Mouse (Mus musculus): Measurements from ENCODE around the gene Gm45808.
"Not testable (repeated sequence)": the region's sequence is repeated elsewhere in the genome, so short reads cannot be mapped to it uniquely, and the experiment has no call there.

The Gm45808 gene

DNA sequence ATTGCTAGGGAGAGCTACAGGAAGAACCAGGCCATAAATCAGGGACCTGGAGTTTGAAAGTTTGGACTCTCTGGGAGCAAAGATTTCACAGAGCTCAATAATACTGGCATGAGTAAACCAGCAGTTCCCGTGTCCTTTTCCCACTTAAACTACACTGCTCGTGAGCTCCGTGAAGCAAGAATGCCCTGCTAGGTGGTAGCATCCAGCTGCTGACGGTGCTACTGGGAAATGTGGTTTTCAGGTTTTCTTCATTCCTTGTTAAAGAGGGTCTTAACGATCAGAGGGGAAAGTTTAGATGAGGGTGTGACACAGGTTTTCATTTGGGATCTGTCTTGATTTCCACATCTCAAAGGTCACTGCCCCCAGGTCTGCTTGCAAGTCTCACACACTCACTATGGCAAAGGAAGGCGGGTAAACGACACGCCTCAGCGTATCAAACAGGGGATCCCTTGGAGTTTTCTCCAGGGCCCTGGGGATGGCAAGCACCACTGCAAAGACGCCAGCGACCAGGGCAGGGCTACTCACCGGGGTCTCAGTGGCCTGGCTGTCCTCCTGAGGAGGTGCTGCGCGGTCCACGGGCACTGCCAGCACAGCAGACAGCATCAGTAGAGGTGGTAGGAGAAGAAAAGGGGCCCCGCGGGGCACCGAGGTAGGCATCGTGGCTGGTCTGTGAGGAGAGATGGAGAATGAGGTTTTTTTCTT, 22.7 kb upstream of the Gm45808 start:
- DNase-seq (ENCODE audit: low read depth): no peak

DNA sequence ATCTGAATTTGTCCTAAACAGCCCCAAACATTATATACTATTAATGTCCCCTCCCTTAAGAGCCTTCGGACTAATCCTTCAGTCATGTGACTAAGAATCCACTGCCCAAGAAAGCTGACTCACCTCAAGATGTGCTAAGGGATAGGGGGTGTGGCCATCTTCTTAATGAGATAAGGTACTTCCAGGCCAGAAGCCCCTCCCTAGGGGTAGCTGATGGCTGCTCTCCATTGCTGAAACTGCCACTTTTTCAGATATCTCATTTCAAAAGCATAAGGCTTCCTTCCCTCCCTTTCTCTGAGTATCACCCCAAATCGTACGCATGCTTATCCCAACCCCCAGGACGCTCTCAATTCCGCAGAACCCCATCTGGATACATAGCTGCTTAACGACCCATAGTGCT, 21.9 kb upstream of the Gm45808 start:
- DNase-seq (ENCODE audit: low read depth): no peak

DNA sequence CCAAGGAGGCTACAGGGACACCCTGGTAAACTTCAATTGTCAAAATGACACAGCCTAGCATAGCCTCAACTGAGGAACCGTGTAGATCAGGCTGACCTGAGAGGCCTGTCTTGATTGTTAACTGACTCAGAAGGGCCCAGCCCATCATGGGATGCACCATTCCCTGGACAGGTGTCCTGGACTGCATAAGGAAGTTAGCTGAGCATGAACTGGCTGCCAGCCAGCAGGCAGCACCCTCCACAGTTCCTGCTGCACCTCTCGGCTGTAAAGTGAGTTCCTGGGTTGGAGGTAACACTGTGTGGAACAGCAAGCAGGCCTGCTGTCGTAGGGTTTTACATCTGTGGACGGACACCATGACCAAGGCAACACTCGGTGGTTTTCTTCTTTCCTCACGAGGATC, 21.0 kb upstream of the Gm45808 start:
- DNase-seq (ENCODE audit: low read depth): no peak

DNA sequence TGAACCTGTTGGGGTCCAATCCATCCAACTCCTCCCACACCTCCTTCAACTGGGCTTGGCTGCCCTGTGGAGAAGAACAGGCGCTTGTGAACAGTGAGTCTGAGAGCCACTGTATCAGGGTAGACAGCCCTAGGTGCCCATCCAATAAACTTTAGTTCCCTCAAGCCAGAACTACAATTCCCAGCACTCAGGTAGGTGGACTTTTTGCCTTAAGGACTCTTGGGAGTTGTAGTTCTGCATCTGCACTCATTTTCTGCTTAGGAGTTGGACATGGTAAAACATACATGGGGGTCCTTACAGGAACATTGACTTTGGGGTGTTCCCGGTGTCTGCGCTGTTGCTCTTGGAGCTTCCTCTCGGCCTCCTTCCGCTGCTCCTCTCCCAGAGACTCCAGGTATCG, 11.8 kb upstream of the Gm45808 start:
- no peak for DNase-seq (ENCODE audit: low read depth)

DNA sequence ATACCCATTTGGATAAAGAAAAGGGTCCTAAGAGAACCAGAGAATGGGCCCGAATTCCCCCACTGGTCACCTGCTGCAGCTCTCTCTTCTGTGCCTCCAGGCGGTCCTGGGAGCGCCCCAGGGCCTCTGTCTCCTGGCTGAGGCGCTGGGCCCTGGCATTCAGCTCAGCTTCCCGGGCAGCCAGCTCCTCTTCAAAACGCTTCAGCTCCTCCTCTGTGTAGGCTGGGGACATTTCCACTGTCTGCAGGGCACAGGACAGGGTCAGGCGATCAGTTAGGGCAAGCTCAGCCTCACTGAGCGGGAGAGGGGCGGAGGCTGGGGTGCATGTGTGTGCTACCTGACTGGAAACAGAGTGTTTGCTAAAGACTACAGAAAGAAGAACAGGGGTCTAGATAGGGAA, 7.9 kb upstream of the Gm45808 start:
- DNase-seq (ENCODE audit: low read depth): no peak

DNA sequence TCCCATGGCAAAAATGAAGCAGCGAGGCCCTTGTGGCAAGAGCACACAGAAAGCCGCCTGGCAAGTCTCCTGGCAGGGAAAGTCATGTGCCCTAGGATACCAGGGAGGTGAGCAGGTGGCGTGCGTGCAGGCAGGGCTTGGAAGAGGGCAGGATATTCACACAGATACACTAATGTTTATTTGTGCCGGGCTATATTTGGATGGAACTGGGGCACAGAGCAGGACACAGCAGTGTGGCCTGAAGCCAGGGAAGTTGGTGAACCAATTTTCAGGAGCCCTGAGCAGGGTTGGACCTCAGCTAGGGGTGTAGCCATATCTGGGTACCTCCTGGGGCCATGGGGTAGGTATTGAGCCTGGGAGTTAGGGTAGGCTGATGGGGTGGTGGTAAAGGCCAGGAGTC, 6.3 kb upstream of the Gm45808 start:
- no peak for DNase-seq (ENCODE audit: low read depth)

DNA sequence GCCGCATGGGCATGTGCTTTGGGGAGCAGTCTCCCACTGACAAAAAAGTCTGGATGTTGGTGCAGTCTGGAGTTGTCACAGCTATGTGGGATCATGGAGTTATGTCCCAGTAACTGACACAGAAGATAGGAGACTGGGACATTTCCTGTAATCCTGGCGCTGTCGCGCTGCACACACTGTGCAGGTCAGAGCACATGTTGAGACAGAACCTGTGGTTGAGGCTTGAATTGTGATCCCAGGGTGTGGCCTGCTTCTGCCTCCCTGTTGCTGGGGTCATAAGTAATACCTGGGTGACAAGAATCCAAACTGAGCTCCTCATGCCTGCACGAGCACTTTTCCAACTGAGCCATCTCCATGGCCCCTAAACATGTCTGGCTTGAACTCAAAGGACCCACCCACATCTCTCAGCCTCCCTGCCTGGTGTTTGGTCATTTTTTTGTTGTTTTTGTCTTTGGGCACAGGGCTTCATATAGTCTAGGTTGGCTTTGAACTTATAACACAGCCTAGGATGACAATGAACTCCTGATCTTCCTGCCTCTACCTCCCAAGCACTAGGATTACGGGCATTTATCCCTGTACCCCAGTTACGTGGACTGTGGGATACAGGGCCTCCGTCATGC, 5.7 kb upstream of the Gm45808 start:
- DNase-seq (ENCODE audit: low read depth): no peak

DNA sequence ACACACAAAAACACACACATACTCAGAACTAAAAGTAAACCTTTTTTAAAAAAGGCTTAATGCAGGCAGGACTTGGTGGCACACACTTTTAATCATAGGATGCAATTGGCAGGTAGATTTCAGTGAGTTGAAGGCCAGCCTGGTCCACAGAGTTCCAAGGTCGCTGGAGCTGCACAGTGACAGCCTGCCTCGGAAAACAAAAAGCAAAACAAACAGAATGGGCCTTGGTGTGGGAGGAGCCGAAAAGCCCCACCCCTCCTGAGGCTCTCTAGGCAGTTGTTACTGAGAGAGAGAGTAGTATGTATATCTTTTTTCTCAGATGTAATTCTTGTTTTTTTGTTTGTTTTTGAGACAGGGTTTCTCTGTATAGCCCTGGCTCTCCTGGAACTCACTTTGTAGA, 4.7 kb upstream of the Gm45808 start:
- DNase-seq (ENCODE audit: low read depth): no peak

DNA sequence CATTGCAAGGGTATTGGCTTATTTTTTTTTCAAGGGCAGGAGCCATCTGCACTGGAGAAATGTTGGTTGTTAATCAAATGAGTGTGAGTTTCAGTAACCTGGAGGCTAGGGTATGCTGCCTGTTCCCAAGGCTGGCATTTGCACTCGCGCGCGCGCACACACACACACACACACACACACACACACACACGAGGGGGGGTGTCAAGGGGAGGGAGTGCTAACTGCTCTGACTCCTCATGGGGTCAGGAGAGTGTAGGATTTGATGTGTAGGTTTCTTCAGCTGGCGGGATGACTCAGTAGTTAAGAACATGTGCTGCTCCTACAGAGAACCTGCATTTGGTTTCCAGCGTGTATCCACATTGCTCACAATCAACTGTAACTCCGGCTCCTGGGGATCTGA, 4.2 kb upstream of the Gm45808 start:
- DNase-seq (ENCODE audit: low read depth): no peak

DNA sequence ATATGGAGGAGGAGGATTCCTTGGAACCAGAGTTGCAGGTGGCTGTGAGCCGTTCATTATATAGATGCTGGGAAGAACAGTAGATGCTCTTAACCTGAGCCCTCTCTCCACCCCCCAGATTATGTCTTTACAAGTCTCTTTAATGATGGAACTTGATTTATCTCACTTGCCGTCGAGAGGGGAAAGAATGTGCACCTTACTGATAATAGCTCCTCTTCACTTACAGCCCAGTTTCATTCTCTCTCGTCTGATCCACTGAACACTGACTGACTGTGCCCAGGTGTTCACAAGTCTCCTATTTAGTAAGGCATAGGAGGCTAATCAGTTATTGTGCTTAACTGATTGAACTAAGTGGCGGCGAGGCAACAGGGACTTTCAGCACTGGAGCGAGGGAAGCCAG, 3.0 kb upstream of the Gm45808 start:
- DNase-seq (ENCODE audit: low read depth): no peak

DNA sequence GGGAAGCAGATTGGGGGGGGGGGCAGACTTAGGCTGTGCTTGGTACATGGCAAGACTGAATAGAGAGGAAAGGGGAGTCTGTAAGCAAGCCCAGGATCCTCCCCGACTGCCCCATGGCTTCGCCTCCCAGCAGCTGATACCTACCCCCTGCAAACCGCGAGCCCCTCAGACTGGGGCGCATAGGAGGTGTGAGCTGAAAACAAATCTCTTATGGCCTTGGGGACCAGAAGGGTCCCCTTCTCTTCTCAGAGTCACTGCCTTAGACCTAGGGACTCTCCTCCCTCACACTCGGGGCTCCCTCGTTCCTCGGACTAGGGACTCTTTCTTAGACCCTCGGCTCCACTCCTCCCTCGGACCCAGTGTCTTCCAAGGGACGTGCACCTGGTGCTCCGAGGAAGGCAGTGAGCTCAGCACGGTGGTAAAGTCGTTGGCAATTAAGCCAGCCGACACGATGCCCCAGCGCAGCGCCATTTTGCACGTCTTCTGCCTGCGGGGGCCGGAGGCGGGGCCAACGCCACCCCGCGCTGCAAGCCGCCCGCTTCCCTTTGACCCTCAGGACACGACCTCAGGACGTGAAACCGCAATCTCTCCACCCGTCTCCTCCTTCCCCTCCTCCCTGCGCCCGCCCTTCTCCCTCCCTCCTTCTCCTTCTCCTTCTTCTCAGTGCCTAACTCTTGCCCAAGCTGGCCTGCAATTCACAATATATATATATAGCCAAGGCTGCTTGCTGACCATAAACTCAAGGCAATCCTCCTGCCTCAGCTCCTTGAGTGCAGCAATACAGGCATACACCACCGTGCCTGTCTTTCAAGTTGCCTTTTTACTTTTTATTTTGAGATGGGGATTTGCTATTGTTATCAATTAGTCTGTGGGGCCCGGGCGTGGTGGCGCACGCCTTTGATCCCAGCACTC, 1.9 kb upstream of the Gm45808 start, which contains the start of gene Dhdh:
Gene Dhdh, minus strand, starts transcription at position 513 of the 912 bp plus-strand sequence.
- DNase-seq (ENCODE audit: low read depth): no peak

DNA sequence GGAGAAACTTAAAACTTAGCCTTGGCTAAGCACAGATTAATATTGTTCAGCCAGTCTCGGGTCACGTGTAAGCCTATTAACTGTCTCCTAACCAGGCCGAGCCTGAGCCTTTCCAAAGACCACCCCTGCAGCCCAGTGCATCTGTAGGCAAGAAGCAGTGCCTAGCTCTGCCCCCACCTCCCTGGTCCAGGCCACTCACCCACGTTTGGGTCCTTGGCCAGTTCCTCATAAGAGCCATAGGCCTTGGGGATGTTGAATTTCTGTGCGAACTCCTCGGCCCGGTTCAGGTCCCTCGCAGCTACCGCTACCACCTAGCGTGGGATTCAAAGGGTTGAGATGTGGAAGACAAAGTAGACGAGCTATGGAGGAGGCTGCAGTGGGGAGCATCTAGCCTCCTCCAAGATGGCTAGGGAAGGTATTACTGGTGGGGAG, 1.3 kb upstream of the Gm45808 start:
- no peak for DNase-seq (ENCODE audit: low read depth)

DNA sequence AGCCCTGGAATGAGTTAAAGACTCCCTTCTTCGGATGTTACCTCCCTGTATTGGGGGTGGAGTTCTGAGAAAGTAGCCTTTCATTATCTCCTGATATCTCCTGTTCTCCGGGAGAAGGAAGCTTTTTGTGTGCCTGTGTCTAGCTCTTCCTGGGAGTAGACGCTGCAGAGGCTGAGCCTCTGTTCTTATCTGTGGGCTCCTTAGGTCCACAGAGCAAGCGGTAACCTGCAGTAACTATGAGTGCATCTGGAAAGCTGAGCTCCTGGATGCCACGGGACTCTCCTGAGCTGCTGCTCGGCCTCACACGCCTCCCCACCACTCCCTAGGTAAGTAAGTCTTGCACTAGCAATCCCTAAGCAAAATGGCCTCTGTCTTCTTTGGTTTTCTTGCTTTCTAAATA, 453 bp downstream of the Gm45808 start:
- no peak for DNase-seq (ENCODE audit: low read depth)

DNA sequence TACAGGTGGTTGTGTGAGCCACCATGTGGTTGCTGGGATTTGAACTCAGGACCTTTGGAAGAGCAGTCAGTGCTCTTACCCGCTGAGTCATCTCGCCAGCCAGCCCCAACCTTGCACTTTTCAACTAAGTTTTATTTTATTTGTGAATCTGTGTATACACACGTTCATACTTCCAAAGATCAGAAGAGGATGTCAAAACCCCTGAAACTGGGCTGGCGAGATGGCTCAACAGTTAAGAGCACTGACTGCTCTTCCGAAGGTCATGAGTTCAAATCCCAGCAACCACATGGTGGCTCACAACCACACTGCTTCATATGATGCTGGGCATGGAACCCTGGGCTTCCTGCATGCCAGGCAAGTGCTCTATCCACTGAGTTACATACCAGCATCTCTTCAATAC, 1.6 kb downstream of the Gm45808 start:
- not testable (repeated sequence) for DNase-seq (ENCODE audit: low read depth)

DNA sequence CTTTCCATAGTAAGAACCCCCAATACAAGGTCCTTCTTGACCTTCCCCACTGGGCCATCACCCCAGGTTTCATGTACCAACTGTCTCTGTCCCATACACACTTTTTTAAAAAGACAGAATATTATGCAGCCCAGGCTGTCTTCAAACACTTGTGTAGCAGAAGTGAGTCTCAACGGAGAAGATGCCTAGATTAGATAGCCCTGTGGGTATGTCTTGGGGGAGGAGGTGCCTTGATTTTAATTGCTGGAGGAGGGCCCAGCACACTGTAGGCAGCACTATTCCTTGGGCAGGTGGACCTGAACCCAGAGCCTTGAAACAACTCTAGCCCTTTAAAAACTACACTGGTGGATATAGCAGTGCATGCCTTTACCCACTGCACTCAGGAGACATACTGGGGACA, 4.4 kb downstream of the Gm45808 start:
- DNase-seq (ENCODE audit: low read depth): no peak

DNA sequence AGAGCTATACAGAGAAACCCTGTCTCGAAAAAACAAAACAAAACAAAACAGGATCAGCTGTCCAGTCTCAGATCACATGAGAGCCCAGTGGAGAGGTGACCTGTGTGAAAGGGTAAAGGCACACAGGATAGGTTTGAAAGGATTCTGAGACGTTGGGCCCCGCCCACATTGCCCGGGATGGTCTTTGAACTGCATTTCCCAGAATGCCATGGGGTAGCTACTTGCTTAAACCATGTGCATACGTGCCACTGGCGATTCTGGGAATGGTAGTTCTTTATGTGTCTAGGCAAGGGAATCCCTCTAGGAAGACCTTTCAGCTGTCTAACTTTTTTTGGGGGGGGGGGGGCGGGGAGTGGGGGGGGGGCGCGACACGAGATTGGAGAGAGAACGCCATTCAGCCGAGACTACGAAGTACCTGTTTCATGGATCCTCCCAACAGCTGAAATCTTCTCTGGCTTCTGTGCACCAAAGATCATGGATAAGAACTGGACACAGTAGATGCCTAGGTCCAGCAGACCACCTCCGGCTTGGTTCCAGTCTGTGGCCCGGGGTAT, 5.2 kb downstream of the Gm45808 start, which contains the start of gene Tulp2:
Gene Tulp2, plus strand, starts transcription at position 504 of the 554 bp plus-strand sequence.
- no peak for DNase-seq (ENCODE audit: low read depth)

DNA sequence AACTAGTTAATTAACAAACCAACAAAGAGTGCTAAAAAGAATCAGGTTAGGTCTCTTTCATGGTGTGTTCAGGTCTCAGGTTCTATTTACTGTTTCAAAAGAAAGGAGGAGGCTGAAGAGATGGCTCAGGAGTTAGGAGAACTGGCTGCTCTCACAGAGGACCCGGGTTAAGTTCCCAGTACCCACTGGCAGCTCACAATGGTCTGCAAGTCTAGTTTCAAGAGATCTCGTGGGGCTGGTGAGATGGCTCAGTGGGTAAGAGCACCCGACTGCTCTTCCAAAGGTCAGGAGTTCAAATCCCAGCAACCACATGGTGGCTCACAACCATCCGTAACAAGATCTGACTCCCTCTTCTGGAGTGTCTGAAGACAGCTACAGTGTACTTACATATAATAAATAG, 6.3 kb downstream of the Gm45808 start:
- not testable (repeated sequence) for DNase-seq (ENCODE audit: low read depth)

DNA sequence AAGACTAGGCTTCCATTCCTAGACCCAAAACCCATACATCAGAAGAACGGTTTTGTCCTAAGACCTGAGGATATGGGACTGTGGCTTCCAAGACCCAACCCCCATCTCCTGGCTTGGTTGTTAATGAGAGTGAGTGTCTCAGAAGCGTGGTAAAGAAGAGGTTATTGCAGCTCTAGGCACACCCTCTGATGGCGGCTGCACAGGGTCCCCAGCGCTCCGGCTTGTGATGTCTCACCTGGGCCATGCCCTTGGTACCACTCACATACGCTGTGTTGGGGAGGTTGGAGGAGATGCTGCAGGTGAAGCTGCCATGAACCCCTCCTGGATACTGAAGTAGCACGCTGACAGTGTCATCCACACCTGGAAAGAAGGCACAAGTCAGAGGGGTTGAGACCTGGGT, 7.8 kb downstream of the Gm45808 start:
- DNase-seq (ENCODE audit: low read depth): no peak

DNA sequence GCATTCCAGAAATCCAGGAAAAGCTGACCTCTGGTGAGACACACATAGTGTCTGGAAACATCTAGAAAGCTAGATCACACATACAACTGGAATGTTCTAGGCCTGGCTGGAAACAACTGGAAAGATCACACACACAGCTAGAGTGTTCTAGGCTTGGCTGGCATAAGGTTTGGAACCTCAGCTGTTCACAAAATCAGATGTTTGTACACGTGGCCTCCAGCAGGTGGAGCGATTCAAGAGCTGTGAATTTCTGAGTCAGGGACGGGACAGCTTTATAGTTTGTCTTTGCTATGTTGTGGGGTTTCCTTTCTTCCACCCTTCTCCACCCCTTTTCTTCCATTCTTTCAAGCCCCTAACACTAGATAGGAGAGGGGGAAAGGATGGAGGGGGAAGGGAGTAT, 9.6 kb downstream of the Gm45808 start:
- DNase-seq (ENCODE audit: low read depth): no peak

DNA sequence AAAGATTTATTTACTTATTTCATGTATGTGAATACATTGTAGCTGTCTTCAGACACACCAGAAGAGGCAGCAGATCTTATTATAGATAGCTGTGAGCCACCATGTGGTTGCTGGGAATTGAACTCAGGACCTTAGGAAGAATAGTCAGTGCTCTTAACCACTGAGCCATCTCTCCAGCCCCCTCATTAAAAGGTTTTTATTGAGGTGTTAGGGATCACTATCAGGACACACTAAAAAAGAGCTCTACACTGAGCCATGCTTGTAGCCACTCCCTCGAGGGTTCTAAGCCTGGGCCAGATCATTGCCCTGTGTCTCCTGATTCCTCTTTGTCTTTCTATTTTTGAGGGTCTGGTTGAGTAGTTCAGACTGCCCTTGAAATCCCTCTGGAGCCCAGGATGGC, 10.2 kb downstream of the Gm45808 start:
- DNase-seq (ENCODE audit: low read depth): no peak

DNA sequence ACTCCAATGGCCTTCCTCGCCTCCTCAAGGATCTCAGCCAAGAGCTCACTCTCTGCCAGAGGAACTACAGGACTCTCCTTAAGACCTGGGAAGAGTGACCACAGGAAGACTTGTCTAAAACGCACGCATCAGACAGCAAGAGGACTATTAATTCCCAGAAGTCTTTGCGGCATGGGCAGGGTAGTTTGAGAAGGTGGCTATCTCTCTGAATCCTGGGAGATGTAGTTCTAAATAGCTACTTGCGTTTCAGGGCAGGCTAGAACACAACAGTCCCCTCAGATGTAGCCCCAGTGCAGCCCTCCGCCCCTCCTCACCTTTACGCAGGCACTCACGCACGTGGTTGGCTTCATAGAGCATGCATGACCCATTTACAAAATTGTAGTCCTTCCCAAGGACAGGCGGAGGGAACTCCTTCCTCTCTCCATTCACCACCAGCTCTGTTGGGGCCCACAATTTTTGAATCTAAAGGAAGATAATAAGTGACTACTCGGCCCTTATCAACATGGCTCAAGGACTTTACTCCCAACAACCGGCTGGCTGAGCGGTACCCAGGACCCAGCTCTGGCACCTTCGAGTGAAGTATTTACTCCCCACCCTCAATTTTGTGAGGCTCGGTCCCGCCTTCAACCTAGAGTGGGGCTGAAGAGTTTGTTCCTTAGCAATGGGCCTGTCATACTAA, 11.2 kb downstream of the Gm45808 start:
- DNase-seq (ENCODE audit: low read depth): no peak

DNA sequence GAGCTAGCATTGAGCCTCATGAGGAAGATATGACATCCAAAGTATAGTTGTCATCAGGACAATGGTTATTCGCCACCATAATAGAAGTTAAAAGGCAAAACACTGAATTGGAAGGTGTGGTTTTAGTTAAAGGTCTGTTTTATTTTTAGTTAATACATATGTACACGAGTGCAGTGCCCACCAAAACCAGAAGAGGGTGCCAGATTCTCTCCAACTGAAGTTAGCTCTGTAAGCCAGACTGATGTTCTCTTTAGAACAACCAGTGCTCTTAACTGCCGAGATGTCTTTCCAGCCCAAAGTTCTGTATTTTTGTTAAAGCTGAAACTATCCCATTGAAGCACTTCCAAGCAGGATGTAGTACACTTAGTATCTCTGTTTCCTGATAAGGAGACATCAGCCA, 15.7 kb downstream of the Gm45808 start:
- peak; percentile 72 for DNase-seq (ENCODE audit: low read depth)
